Mouse (Mus musculus) embryonic fibroblast, embryonic 13.5 days (primary cell): ENCODE data around the gene Plod2. TPM values are rescaled to one million over a fixed set of nuclear protein-coding genes. Genes with fewer than 3 reads are reported as not detected.

Experiments used
- H3K27ac ChIP-seq: 2 replicates; pipeline ENCODE4 v1.5.1; 2012; ENCODE audit warnings: low read length, control low read depth, inconsistent platforms; ENCODE audit not compliant: insufficient read depth
- H3K4me1 ChIP-seq: 2 replicates; pipeline ENCODE4 v1.6.1; 2011; ENCODE audit warnings: low read length; ENCODE audit not compliant: control insufficient read depth, insufficient read depth
- H3K4me3 ChIP-seq: 2 replicates; pipeline ENCODE4 v1.5.1; 2011; ENCODE audit warnings: mild to moderate bottlenecking, control low read depth, low read length; ENCODE audit not compliant: insufficient read depth
- CTCF ChIP-seq: IDR thresholded peaks from 2 replicates; pipeline ENCODE4 v1.5.1; 2011; ENCODE audit warnings: mild to moderate bottlenecking, control low read depth, low read length, moderate library complexity, borderline replicate concordance; ENCODE audit not compliant: insufficient read depth
- POLR2A ChIP-seq: IDR thresholded peaks from 2 replicates; pipeline ENCODE4 v1.6.1; 2011; ENCODE audit warnings: low read depth, mild to moderate bottlenecking, control low read depth, low read length, moderate library complexity
- polyA plus RNA-seq: library from polyadenylated mRNA; stranded (reverse); fragments of >200 nt; gene quantifications from 2 replicates; pipeline ENCODE4 v1.2.4, GENCODE M21; 2011; ENCODE audit warnings: low read depth; ENCODE audit not compliant: missing spikeins, insufficient read length

The Plod2 gene
- polyA plus RNA-seq, 1 experiment = 107 TPM

DNA sequence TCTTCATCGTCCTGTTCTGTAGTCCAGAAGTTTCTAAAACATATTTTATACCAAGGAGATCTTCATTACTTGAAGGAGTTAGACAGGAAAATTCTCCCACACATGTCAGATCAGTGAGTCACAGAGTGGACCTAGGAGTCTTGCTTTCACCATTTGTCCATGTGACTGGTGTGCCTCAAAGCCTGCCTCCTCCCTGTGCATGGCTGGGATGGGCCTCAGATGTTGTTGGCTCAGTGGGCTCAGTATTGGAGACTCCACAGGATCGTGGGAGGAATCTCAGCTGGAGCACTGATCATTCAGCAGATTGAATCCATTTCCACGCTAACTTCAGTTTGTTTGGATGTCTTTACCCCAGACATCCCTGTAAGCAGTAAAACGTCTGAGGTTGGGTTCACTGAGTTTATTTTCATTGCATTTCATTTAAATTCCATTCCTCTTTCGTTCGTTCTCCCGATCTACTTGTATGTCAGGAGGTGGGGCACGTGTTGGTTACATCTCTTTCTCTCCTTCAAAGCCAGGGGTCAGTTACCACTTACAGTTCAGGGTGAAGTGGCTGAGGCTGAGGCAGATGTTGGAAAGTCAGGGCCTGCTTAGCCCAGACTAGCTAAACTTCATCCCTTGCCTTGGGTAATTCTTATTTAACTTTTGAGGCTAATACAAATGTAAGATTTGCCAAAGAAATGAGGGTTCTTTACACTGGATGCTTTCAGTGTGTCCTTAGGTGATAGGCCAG lies 30.5 kb downstream of the Plod2 start:
- Histone ChIP-seq H3K4me1 (peaks cover 4% of the 10 kb centered on the region), H3K27ac (peak overlapping the region; percentile 58), H3K4me3 (no peak overlapping the region)
- TF ChIP-seq POLR2A (no peak), CTCF (no peak)

DNA sequence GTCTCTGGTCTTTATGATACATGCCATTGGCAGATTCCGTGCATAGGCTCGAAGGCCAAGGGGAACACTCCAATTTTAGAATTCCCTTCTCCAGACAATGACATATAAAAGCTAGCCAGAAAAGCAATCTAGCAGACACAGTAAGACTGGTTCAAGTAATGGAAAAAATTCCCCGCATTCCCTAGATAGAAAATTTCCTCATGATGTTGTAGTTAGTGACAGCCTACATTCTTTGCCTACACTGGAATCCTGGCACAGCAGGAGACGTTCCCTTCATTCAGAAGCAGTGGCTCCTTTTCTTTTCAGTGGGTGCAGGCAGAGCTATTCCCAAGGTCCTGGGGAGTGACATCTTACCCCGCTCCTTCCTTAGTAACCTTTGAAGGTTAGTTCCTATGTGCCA lies 41.9 kb downstream of the Plod2 start:
- no peaks in the 10 kb centered on the region for H3K4me1 ChIP-seq
- no peak overlapping the region for H3K4me3 ChIP-seq
- H3K27ac ChIP-seq = no peak overlapping the region
- no peak for TF ChIP-seq CTCF
- no peak for TF ChIP-seq POLR2A

DNA sequence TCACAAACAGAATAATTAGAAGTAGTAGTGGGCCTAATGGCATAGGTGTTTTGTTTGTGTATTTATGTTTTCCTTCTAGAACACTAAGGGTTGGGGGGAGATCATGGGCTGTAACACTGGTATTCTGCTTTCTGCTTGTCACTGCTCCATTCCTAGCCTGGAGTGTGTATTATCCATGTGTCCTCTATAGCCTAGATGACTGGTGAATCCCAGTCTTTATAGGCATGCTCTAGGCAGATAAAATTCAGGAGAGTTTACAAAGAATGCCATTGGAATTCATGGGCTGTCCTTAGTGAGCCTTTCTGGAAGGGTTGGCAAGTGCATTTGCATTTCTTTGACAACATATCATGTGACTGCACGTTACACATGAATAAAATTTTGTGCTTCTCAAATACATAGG lies 44.0 kb downstream of the Plod2 start:
- no peak overlapping the region for H3K4me3 ChIP-seq
- no peaks in the 10 kb centered on the region for H3K4me1 ChIP-seq
- H3K27ac ChIP-seq = no peak overlapping the region
- TF ChIP-seq POLR2A (no peak), CTCF (no peak)

DNA sequence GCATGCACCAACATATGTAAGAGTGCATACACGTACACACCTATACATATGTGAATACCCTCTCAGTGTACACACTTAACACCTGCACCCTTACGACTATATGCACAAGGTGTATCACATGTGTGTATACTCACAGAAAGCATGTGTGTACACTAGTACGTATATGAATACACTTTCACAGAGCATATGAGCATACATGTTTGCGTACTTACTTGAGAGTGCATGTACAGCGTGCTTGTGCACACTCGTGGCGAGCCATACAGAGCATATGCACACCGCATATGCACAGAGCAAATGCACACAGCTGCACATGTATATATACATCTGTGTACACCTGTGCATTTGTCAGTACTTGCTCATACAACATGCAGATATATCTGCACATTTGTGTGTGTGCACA lies 45.4 kb downstream of the Plod2 start:
- Histone ChIP-seq H3K27ac (no peak overlapping the region), H3K4me1 (no peaks in the 10 kb centered on the region), H3K4me3 (no peak overlapping the region)
- TF ChIP-seq POLR2A = no peak
- TF ChIP-seq CTCF = no peak

DNA sequence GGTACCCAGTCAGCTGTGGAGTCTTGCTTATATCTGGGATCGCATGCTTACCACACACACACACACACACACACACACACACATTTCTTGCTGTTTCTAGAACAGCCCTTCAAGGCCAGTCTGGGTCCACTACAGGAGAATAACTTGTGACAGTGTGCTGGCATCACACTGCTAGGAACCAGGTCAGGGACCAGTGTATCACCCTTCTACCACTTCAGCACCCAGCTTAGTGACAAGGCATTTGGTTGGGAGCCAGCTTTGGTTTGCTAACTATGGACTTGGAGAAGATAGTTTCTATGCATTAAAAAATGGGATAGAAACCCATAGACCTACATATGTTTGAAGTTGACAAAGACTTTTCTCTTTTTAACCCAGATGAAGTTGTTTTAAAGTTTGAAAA lies 46.2 kb downstream of the Plod2 start:
- no peak for TF ChIP-seq CTCF
- no peak for TF ChIP-seq POLR2A
- H3K4me3 ChIP-seq = no peak overlapping the region
- no peak overlapping the region for H3K27ac ChIP-seq
- H3K4me1 ChIP-seq = no peaks in the 10 kb centered on the region

DNA sequence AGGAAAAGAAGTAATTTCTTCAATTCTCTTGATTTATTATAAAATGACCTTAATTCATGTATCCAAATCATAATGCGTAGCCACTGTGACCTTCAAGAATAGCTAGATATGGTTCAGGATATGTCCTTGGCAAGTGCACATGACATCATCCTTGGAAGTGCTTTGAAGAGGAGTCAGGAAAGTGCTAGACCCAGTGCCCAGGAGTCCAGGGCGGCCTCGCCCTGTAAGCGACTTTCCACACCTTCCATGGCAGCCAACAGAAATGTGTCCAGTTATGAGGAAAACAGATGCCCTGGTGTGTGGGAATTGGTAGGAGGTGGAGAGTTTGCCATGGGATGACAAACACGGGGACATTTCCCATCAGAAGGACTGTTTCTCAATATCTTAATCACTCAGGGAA lies 47.0 kb downstream of the Plod2 start:
- H3K4me1 ChIP-seq = no peaks in the 10 kb centered on the region
- H3K27ac ChIP-seq = no peak overlapping the region
- H3K4me3 ChIP-seq = no peak overlapping the region
- TF ChIP-seq CTCF (no peak), POLR2A (no peak)

DNA sequence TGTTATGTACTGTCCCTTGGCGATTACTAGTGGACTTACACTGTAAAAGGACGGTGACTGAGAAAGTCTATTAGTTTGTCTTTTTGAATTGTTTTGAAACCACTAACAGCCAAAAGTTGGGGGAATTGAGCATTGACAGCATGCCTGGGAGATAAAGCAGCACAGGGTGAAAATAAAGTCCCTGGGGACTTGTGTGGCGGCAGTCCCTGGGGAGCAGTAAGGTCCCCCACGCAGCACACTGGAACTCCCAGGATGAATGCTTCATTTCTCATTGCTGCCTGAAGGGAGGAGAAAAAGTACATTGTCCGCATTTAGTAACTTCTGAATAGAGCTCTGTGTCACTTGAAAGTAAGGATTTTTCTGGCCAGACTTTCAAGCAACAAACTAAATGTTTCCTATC lies 49.5 kb downstream of the Plod2 start:
- no peaks in the 10 kb centered on the region for H3K4me1 ChIP-seq
- no peak for TF ChIP-seq CTCF
- TF ChIP-seq POLR2A = no peak
- H3K27ac ChIP-seq = no peak overlapping the region
- H3K4me3 ChIP-seq = no peak overlapping the region

DNA sequence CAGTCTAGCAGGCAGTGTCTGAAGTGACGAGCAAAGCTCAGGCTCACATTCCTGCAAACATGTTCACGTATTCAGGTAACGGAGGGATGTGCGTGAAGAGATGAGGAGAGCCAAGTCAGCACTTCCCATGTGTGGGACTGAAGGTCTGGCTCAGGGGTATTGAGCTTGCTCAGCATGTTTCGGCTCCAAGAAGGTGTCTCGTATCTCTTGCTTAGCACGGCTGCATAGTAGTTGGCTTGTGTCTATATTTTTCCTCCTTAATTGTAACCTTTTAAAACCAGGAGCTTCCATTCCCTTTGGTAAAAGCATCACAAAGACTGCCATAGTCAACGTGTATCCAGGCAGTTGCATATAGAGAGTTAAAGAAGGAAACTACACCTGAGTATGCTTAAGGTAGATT lies 50.7 kb downstream of the Plod2 start:
- no peak for TF ChIP-seq POLR2A
- no peak for TF ChIP-seq CTCF
- no peaks in the 10 kb centered on the region for H3K4me1 ChIP-seq
- H3K4me3 ChIP-seq = no peak overlapping the region
- H3K27ac ChIP-seq = no peak overlapping the region

DNA sequence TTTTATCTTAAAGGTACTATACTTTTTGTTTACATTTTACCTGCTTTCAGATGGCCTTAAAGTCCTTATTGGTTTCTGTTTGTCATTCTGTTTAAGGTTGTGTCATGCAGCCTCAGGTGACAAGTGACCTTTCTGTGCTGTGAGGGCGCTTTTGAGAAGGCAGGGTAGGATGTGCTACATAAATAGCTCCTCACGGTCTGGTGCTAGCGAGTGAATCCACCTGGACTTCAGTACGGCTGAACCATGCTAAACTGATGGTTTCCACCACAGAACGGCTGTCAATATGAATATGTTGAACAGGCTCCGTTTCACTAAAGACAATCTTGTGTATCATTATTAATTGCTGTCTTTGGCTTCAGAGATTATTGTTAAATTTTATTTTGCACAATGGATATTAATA lies 52.5 kb downstream of the Plod2 start:
- Histone ChIP-seq H3K4me1 (no peaks in the 10 kb centered on the region), H3K4me3 (no peak overlapping the region), H3K27ac (no peak overlapping the region)
- TF ChIP-seq CTCF = no peak
- no peak for TF ChIP-seq POLR2A

DNA sequence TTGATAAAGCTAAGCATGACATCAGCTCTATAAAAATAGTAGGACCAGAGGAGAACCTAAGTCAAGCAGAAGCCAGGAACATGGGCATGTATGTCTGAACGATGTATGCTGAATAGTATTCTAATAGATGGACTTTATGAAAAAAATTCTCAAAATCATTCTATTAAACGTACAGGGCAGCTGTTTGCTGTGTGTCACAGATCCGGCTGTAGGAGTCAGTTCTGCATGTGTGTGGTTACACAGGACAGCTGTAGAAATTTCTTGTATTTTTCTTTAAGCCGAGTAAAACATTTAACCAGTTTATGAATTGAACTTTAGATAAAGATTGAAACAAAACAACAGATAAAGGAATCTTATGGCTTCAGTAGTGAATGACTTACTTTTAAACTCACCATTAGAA lies 53.3 kb downstream of the Plod2 start:
- H3K4me1 ChIP-seq = no peaks in the 10 kb centered on the region
- no peak overlapping the region for H3K4me3 ChIP-seq
- no peak overlapping the region for H3K27ac ChIP-seq
- no peak for TF ChIP-seq CTCF
- TF ChIP-seq POLR2A = no peak
